Mouse (Mus musculus): ENCODE measurements around the gene Fpr3. TPM values are rescaled to one million over a fixed set of nuclear protein-coding genes. Genes with fewer than 3 reads are reported as not detected.
"Not testable (repeated sequence)": the region's sequence is repeated elsewhere in the genome, so short reads cannot be mapped to it uniquely, and the experiment has no call there.

The Fpr3 gene
- polyA plus RNA-seq, 1 experiment from 2014 or later: not detected

GRCm38 (mm10) chr17:17896039-17896438, 8.4 kb downstream of the Fpr3 start:
- no peak overlapping the region for H3K4me3 ChIP-seq (replicated peaks)
- H3K4me2 ChIP-seq: no peak overlapping the region
- H3K36me3 ChIP-seq: no peaks in the 10 kb centered on the region
- H3K9ac ChIP-seq: no peak overlapping the region
- no peaks in the 10 kb centered on the region for H3K4me1 ChIP-seq
- H3K27ac ChIP-seq: no peak overlapping the region
- no peaks in the 10 kb centered on the region for H3K9me3 ChIP-seq
- no peak for ATAC-seq (ENCODE audit: insufficient read depth, low FRiP score, low read depth)
- no peaks in the 10 kb centered on the region for H3K27me3 ChIP-seq (replicated peaks)
- 2% methylated on average over 4 of the region's 4 CpGs for WGBS

DNA sequence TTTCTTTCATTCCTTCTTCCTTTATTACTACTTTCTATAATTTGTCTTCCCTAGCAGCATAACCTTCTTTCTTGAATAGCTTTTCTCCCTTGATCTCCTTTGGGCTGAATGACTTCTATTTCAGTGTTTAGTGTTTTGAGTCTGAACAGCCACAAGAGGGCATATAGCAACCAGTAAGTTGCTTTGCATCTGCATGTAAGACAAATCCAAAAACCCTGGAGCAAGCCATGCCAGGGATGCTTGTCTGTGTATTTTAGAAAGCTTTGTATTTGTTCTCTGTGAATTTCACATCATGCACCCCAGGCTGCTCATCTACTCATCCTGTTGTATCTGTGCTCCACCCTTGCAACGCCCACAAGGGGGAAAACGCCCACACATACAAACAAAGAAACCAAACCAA, 11.6 kb downstream of the Fpr3 start:
- H3K4me1 ChIP-seq: no peaks in the 10 kb centered on the region

DNA sequence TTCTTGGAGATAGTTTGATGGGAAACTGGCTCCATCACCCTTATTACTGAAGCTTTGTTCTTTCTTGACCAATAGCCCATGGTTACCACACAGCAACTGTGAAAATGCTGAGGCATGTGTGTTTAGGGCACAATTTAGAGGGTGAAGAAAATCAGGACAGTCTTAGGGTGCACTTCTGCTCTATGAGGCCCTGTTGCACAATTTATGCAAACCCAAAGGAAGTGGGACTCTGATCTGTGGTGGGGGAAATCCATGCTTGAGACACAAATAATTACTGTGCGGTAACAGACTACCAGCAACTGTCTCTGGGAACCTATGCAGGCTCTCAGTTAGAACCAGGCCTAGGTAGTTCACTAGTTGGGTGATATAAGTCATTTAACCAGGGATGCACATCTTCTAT, 13.1 kb downstream of the Fpr3 start:
- Histone ChIP-seq H3K36me3 (no peaks in the 10 kb centered on the region), H3K4me3 (replicated peaks) (no peak overlapping the region), H3K9me3 (no peaks in the 10 kb centered on the region), H3K27ac (no peak overlapping the region), H3K9ac (no peak overlapping the region), H3K4me2 (no peak overlapping the region), H3K4me1 (no peaks in the 10 kb centered on the region), H3K27me3 (replicated peaks) (no peaks in the 10 kb centered on the region)
- ATAC-seq (ENCODE audit: insufficient read depth, low FRiP score, low read depth): no peak
- WGBS: 84% methylated on average over 1 of the region's 1 CpGs

More for the DNA sequence above, 11.6 kb downstream of the Fpr3 start:
- no peak overlapping the region for H3K27ac ChIP-seq
- no peak overlapping the region for H3K4me2 ChIP-seq
- H3K4me3 ChIP-seq (replicated peaks): no peak overlapping the region
- H3K36me3 ChIP-seq: no peaks in the 10 kb centered on the region
- H3K9ac ChIP-seq: no peak overlapping the region
- no peaks in the 10 kb centered on the region for H3K9me3 ChIP-seq
- no peak for ATAC-seq (ENCODE audit: insufficient read depth, low FRiP score, low read depth)
- H3K27me3 ChIP-seq (replicated peaks): no peaks in the 10 kb centered on the region
- 81% methylated on average over 2 of the region's 2 CpGs for WGBS

- 14% methylated on average over 51 of the region's 51 CpGs for WGBS
- peak; percentile 99 for ATAC-seq (ENCODE audit: insufficient read depth, low FRiP score, low read depth)
- H3K4me3 ChIP-seq (replicated peaks): peak overlapping the region; percentile 54
- no peaks in the 10 kb centered on the region for H3K4me1 ChIP-seq
- no peaks in the 10 kb centered on the region for H3K27me3 ChIP-seq (replicated peaks)
- peak overlapping the region; percentile 84 for H3K4me2 ChIP-seq
- H3K27ac ChIP-seq: no peak overlapping the region; the same call in 1 of the 2 replicates
- no peaks in the 10 kb centered on the region for H3K9me3 ChIP-seq
- no peaks in the 10 kb centered on the region for H3K36me3 ChIP-seq
- H3K9ac ChIP-seq: peak overlapping the region; percentile 44
These were observed 22.2 kb downstream of the Fpr3 start for GRCm38 (mm10) chr17:17909636-17910421.

GRCm38 (mm10) chr17:17912618-17913017, 25.0 kb downstream of the Fpr3 start:
- not testable (repeated sequence) for H3K9ac ChIP-seq; ATAC-seq (ENCODE audit: insufficient read depth, low FRiP score, low read depth); H3K4me3 ChIP-seq (replicated peaks); H3K36me3 ChIP-seq; H3K4me2 ChIP-seq; H3K9me3 ChIP-seq; H3K27me3 ChIP-seq (replicated peaks); H3K4me1 ChIP-seq; H3K27ac ChIP-seq
- WGBS: 83% methylated on average over 8 of the region's 8 CpGs

DNA sequence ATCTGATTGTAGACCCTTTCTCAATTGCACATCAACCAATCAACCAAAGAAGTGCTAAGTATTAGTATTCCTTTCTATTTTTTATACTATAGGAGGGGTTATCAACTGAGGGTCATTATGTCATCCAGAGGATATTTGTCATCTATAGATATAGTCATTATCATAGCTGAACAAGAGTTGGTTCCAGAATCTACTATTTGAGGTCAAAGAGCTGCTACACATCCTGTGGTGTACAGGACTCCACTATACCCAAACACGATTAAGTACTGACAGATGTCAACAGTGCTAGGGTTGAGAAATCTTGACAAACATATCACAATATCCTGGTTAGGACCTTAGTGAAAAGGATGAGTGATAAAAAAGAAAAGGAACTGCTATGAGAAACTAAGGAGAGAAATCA, 29.7 kb downstream of the Fpr3 start:
- H3K4me3 ChIP-seq (replicated peaks): no peak overlapping the region
- H3K27me3 ChIP-seq (replicated peaks): no peaks in the 10 kb centered on the region
- no peak overlapping the region for H3K4me2 ChIP-seq
- no peak overlapping the region for H3K27ac ChIP-seq
- no peaks in the 10 kb centered on the region for H3K4me1 ChIP-seq
- ATAC-seq (ENCODE audit: insufficient read depth, low FRiP score, low read depth): no peak
- H3K9me3 ChIP-seq: no peaks in the 10 kb centered on the region
- 84% methylated on average over 1 of the region's 1 CpGs for WGBS
- no peaks in the 10 kb centered on the region for H3K36me3 ChIP-seq
- H3K9ac ChIP-seq: no peak overlapping the region

- H3K9ac ChIP-seq: no peak overlapping the region
These were observed 30.1 kb downstream of the Fpr3 start for GRCm38 (mm10) chr17:17917782-17918181.

GRCm38 (mm10) chr17:17973443-17973842, 85.8 kb downstream of the Fpr3 start:
- H3K4me1 ChIP-seq: no peaks in the 10 kb centered on the region
- H3K4me2 ChIP-seq: no peak overlapping the region
- no peaks in the 10 kb centered on the region for H3K36me3 ChIP-seq
- H3K9ac ChIP-seq: no peak overlapping the region
- 11% methylated on average over 1 of the region's 1 CpGs for WGBS
- no peaks in the 10 kb centered on the region for H3K27me3 ChIP-seq (replicated peaks)
- no peak overlapping the region for H3K27ac ChIP-seq
- no peaks in the 10 kb centered on the region for H3K9me3 ChIP-seq
- no peak overlapping the region for H3K4me3 ChIP-seq (replicated peaks)
- no peak for ATAC-seq (ENCODE audit: insufficient read depth, low FRiP score, low read depth)

More at GRCm38 (mm10) chr17:17917782-17918181, 30.1 kb downstream of the Fpr3 start:
- ATAC-seq (ENCODE audit: insufficient read depth, low FRiP score, low read depth): no peak
- Histone ChIP-seq H3K9me3 (no peaks in the 10 kb centered on the region), H3K4me2 (no peak overlapping the region), H3K36me3 (no peaks in the 10 kb centered on the region), H3K4me3 (replicated peaks) (no peak overlapping the region), H3K27ac (no peak overlapping the region), H3K4me1 (no peaks in the 10 kb centered on the region), H3K27me3 (replicated peaks) (no peaks in the 10 kb centered on the region)

GRCm38 (mm10) chr17:17981232-17981631, 93.6 kb downstream of the Fpr3 start:
- H3K4me3 ChIP-seq (replicated peaks); H3K27me3 ChIP-seq (replicated peaks); H3K36me3 ChIP-seq; H3K9ac ChIP-seq; H3K27ac ChIP-seq; H3K4me1 ChIP-seq; H3K9me3 ChIP-seq; H3K4me2 ChIP-seq; ATAC-seq (ENCODE audit: insufficient read depth, low FRiP score, low read depth): not testable (repeated sequence)
- 67% methylated on average over 2 of the region's 2 CpGs for WGBS

GRCm38 (mm10) chr17:18004752-18005151, 117.1 kb downstream of the Fpr3 start:
- H3K36me3 ChIP-seq: no peaks in the 10 kb centered on the region
- no peak overlapping the region for H3K27ac ChIP-seq
- ATAC-seq (ENCODE audit: insufficient read depth, low FRiP score, low read depth): no peak
- no peaks in the 10 kb centered on the region for H3K9me3 ChIP-seq
- 95% methylated on average over 1 of the region's 1 CpGs for WGBS
- no peak overlapping the region for H3K4me3 ChIP-seq (replicated peaks)
- no peak overlapping the region for H3K4me2 ChIP-seq
- H3K9ac ChIP-seq: no peak overlapping the region
- H3K4me1 ChIP-seq: no peaks in the 10 kb centered on the region
- H3K27me3 ChIP-seq (replicated peaks): no peaks in the 10 kb centered on the region

Data from stomach, embryonic 15.5 days (tissue).